Mouse (Mus musculus): Measurements from ENCODE around the gene 9430038I01Rik. TPM values are rescaled to one million over a fixed set of nuclear protein-coding genes. Genes with fewer than 3 reads are reported as not detected.

9430038I01Rik gene
- polyA plus RNA-seq, 1 experiment from 2014 or later: 27.4 TPM

DNA sequence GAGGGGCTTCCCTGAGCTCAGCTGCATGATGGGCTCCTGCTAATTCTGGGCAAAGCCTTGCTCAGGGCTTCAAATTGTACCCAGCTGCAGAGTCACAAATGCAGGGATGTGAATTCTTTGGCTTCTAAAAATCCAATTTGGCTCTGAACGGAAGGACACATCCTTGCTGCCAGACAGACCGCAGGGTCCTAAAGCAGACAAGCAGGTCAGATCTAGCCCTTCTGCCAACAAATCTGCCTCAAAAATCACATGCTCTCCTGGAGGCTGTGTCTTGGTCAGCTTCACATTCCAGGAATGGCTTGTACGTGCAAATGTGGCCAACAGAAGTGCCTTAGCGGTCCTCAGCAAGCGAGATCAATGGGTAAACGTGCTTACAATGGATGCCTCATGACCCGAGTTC lies 46.0 kb downstream of the 9430038I01Rik start:
- ATAC-seq (ENCODE audit: insufficient number of reproducible peaks, insufficient read depth, low FRiP score, low TSS enrichment, low read depth): no peak
- Histone ChIP-seq H3K27ac (no peak overlapping the region), H3K4me1 (no peaks in the 10 kb centered on the region), H3K4me2 (no peak overlapping the region), H3K4me3 (no peak overlapping the region), H3K36me3 (no peaks in the 10 kb centered on the region), H3K9me3 (no peaks in the 10 kb centered on the region), H3K9ac (no peak overlapping the region), H3K27me3 (no peaks in the 10 kb centered on the region; the same call in 1 of the 2 replicates)
- 77% methylated on average over 7 of the region's 7 CpGs for WGBS

DNA sequence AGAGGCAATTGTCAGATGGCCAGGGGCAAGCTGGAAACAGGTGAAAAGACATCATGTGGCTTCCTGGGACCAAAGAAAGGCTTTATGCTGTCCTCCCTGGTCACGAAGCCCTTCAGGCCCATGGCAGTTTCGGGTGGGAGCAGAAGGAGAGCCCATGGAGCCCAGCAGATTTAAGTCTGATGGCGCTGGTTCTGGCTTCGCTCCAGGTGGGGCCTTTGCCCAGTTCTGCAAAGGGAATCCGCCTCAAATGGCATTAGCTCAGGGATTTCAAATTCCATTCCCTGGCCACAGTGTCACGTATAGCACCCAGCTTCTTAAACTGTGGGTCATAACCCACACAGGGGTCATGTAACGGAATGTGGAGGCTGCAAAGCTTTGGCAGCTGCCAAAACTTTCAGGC lies 63.7 kb downstream of the 9430038I01Rik start:
- ATAC-seq (ENCODE audit: insufficient number of reproducible peaks, insufficient read depth, low FRiP score, low TSS enrichment, low read depth): no peak
- no peak overlapping the region for H3K4me2 ChIP-seq
- 0 out of 2 replicates have a peak, but pooled peaks cover 2% of the 10 kb centered on the region for H3K27me3 ChIP-seq
- H3K9ac ChIP-seq: no peak overlapping the region
- no peaks in the 10 kb centered on the region for H3K9me3 ChIP-seq
- 65% methylated on average over 7 of the region's 7 CpGs for WGBS
- H3K4me1 ChIP-seq: 0 out of 2 replicates have a peak, but pooled peaks cover 4% of the 10 kb centered on the region
- H3K4me3 ChIP-seq: no peak overlapping the region
- H3K36me3 ChIP-seq: no peaks in the 10 kb centered on the region
- no peak overlapping the region for H3K27ac ChIP-seq

DNA sequence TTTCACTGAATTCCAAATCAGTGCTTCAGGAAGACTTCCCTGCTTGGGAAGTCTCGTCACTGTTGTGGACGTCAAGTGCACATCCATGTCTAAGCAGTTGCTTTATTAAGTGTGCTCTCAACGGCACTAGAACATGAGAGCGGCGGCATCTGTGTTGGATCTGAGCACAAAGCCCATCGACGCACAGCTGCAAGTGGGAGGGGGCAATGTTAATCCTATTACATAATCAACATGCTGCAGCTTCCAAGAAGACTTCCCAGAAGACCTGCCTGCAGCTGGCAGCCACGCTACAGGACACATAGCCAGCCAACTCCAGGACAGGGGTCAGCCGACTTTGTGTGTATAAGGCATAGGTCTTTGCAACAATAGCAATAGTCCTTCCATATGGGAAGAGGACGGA lies 64.5 kb downstream of the 9430038I01Rik start:
- Histone ChIP-seq H3K4me3 (no peak overlapping the region), H3K27ac (no peak overlapping the region)

DNA sequence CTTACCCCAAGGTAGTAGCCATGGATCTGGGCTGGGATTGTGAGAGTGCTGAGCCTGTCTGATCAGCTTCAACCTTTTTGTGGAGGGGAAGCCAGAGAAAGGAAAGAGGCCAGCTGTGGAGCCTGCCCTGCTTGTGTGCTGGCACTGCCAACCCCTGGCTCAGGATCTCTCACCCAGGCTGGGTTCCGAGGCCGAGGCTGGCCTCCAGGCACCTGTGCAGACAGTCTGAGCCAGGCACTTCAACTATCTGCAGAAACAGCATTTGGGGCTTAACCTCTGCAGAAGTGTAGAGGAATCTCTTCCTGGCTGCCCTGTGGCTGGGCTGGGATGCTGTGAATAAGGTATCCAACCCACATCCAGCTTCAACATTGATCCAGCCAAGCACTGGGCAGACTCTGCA lies 76.6 kb downstream of the 9430038I01Rik start:
- Histone ChIP-seq H3K9ac (no peak overlapping the region), H3K9me3 (no peaks in the 10 kb centered on the region)

More for the DNA sequence above, 64.5 kb downstream of the 9430038I01Rik start:
- Histone ChIP-seq H3K4me1 (0 out of 2 replicates have a peak, but pooled peaks cover 4% of the 10 kb centered on the region), H3K36me3 (no peaks in the 10 kb centered on the region), H3K4me2 (no peak overlapping the region), H3K27me3 (0 out of 2 replicates have a peak, but pooled peaks cover 2% of the 10 kb centered on the region), H3K9ac (no peak overlapping the region), H3K9me3 (no peaks in the 10 kb centered on the region)
- ATAC-seq (ENCODE audit: insufficient number of reproducible peaks, insufficient read depth, low FRiP score, low TSS enrichment, low read depth): no peak
- 51% methylated on average over 10 of the region's 10 CpGs for WGBS

More for the DNA sequence above, 76.6 kb downstream of the 9430038I01Rik start:
- Histone ChIP-seq H3K36me3 (no peaks in the 10 kb centered on the region), H3K27me3 (peaks cover 36% of the 10 kb centered on the region), H3K4me2 (no peak overlapping the region), H3K27ac (no peak overlapping the region), H3K4me1 (no peaks in the 10 kb centered on the region), H3K4me3 (no peak overlapping the region)
- WGBS: 90% methylated on average over 2 of the region's 2 CpGs
- no peak for ATAC-seq (ENCODE audit: insufficient number of reproducible peaks, insufficient read depth, low FRiP score, low TSS enrichment, low read depth)

Other genes starting within 250 kb of the 9430038I01Rik start
- 8.6 and 11.6 TPM in 2 replicates for gene Ebf3, start 96.3 kb downstream of the 9430038I01Rik start, polyA plus RNA-seq (2015; fragmentation: Nextera tagmentation; extraction: Ambion mirVana)
- gene Glrx3, start 26.9 kb upstream of the 9430038I01Rik start, polyA plus RNA-seq (2015; fragmentation: Nextera tagmentation; extraction: Ambion mirVana): 243 and 262 TPM in 2 replicates

All from embryonic facial prominence, embryonic 13.5 days (tissue).